Mouse (Mus musculus): ENCODE results near the gene Limch1.

Limch1 gene

GRCm38 (mm10) chr5:66745390-66745995 is at the start of gene Limch1:
Limch1 (plus strand) TSS chr5:66745827.
- DNase-seq (ENCODE audit: low spot score): no peak

GRCm38 (mm10) chr5:66697119-66697518 is 48.5 kb upstream of the Limch1 start:
- no peak for DNase-seq (ENCODE audit: low spot score)

- DNase-seq (ENCODE audit: low spot score): no peak
These were observed 45.7 kb upstream of the Limch1 start for GRCm38 (mm10) chr5:66699911-66700310.

- no peak for DNase-seq (ENCODE audit: low spot score)
These were observed 43.7 kb upstream of the Limch1 start for GRCm38 (mm10) chr5:66701951-66702350.

- DNase-seq (ENCODE audit: low spot score): no peak
These were observed 42.2 kb upstream of the Limch1 start for GRCm38 (mm10) chr5:66703317-66704004.

- no peak for DNase-seq (ENCODE audit: low spot score)
These were observed 37.8 kb upstream of the Limch1 start for GRCm38 (mm10) chr5:66707859-66708258.

- DNase-seq (ENCODE audit: low spot score): no peak
These were observed 35.1 kb upstream of the Limch1 start for GRCm38 (mm10) chr5:66710445-66711019.

- DNase-seq (ENCODE audit: low spot score): no peak
These were observed 32.8 kb upstream of the Limch1 start for GRCm38 (mm10) chr5:66712801-66713200.

GRCm38 (mm10) chr5:66715498-66715931 is 30.1 kb upstream of the Limch1 start:
- no peak for DNase-seq (ENCODE audit: low spot score)

GRCm38 (mm10) chr5:66717931-66718330 is 27.7 kb upstream of the Limch1 start:
- no peak for DNase-seq (ENCODE audit: low spot score)

- DNase-seq (ENCODE audit: low spot score): no peak
These were observed 27.2 kb upstream of the Limch1 start for GRCm38 (mm10) chr5:66718413-66718812.

- no peak for DNase-seq (ENCODE audit: low spot score)
These were observed 26.7 kb upstream of the Limch1 start for GRCm38 (mm10) chr5:66718880-66719279.

GRCm38 (mm10) chr5:66720921-66721320 is 24.7 kb upstream of the Limch1 start:
- no peak for DNase-seq (ENCODE audit: low spot score)

GRCm38 (mm10) chr5:66722586-66722985 is 23.0 kb upstream of the Limch1 start:
- no peak for DNase-seq (ENCODE audit: low spot score)

- DNase-seq (ENCODE audit: low spot score): no peak
These were observed 22.6 kb upstream of the Limch1 start for GRCm38 (mm10) chr5:66723037-66723436.

GRCm38 (mm10) chr5:66723626-66724025 is 22.0 kb upstream of the Limch1 start:
- no peak for DNase-seq (ENCODE audit: low spot score)

- DNase-seq (ENCODE audit: low spot score): no peak
These were observed 16.3 kb upstream of the Limch1 start for GRCm38 (mm10) chr5:66729306-66729705.

- DNase-seq (ENCODE audit: low spot score): no peak
These were observed 14.9 kb upstream of the Limch1 start for GRCm38 (mm10) chr5:66730621-66731301.

GRCm38 (mm10) chr5:66731302-66731697 is 14.3 kb upstream of the Limch1 start:
- no peak for DNase-seq (ENCODE audit: low spot score)

- DNase-seq (ENCODE audit: low spot score): no peak
These were observed 12.1 kb upstream of the Limch1 start for GRCm38 (mm10) chr5:66733556-66733955.

GRCm38 (mm10) chr5:66739376-66739775 is 6.3 kb upstream of the Limch1 start:
- DNase-seq (ENCODE audit: low spot score): no peak

GRCm38 (mm10) chr5:66745996-66746681 is 512 bp downstream of the Limch1 start:
- no peak for DNase-seq (ENCODE audit: low spot score)
